Mouse (Mus musculus) spleen, adult 2 months (tissue): ENCODE results near the gene Gm42906. TPM values are rescaled to one million over a fixed set of nuclear protein-coding genes. Genes with fewer than 3 reads are reported as not detected.

Experiments used
- DNase-seq, 2 experiments: peaks; one replicate each; pipeline versions ENCODE4 v3.0.0 to v3.0.0-alpha.2; 2012 to 2021; ENCODE audit warnings: low spot score in 2 of 2, low read depth in 1 of 2
- H3K27ac ChIP-seq: fragments of 200-500 bp; 2 replicates; pipeline ENCODE4 v1.5.1; 2012; ENCODE audit warnings: low read length, inconsistent platforms; ENCODE audit not compliant: insufficient read depth
- H3K27me3 ChIP-seq: fragments of 200-500 bp; 2 replicates; pipeline ENCODE4 v1.6.1; 2012; ENCODE audit warnings: mild to moderate bottlenecking, moderate library complexity, low read length, inconsistent platforms; ENCODE audit not compliant: control insufficient read depth, insufficient read depth
- H3K36me3 ChIP-seq: fragments of 200-500 bp; 2 replicates; pipeline ENCODE4 v1.6.1; 2012; ENCODE audit warnings: mild to moderate bottlenecking, low read length, inconsistent platforms; ENCODE audit not compliant: control insufficient read depth, insufficient read depth
- H3K4me1 ChIP-seq: fragments of 200-500 bp; 2 replicates; pipeline ENCODE4 v1.6.1; 2011; ENCODE audit warnings: inconsistent platforms; ENCODE audit not compliant: control insufficient read depth, insufficient read depth, insufficient read length
- H3K4me3 ChIP-seq: fragments of 200-500 bp; 2 replicates; pipeline ENCODE4 v1.5.1; 2011; ENCODE audit warnings: mild to moderate bottlenecking, inconsistent platforms; ENCODE audit not compliant: insufficient read depth, insufficient read length; ENCODE audit errors: extremely low read depth
- CTCF ChIP-seq: fragments of 200-500 bp; IDR thresholded peaks from 2 replicates; pipeline ENCODE4 v1.5.1; 2011; ENCODE audit warnings: mild to moderate bottlenecking, inconsistent platforms; ENCODE audit not compliant: insufficient read depth, insufficient read length, insufficient replicate concordance; ENCODE audit errors: extremely low read depth
- POLR2A ChIP-seq: fragments of 200-500 bp; IDR thresholded peaks from 2 replicates; pipeline ENCODE4 v1.6.1; 2011; ENCODE audit warnings: low read depth, low read length, inconsistent platforms
- WGBS: fragments of 180-500 bp; shearing (Covaris S2); methylation state at CpG from one replicate; pipeline ENCODE4 v1.1.7; 2018; 5-methylcytosine and 5-hydroxymethylcytosine counted together
- polyA plus RNA-seq: library from polyadenylated mRNA; depleted of rRNA; stranded (reverse); fragments of >200 nt; gene quantifications from 2 replicates; pipeline ENCODE4 v1.2.3, GENCODE M21; 2012

The Gm42906 gene
- polyA plus RNA-seq, 1 experiment, result not detected

GRCm38 (mm10) chr5:151408124-151408900, 19.7 kb downstream of the Gm42906 start:
- TF ChIP-seq CTCF, result no peak
- TF ChIP-seq POLR2A, result no peak
- WGBS, result 87% methylated on average over 7 of the region's 7 CpGs
- Histone ChIP-seq H3K27ac (no peak overlapping the region), H3K36me3 (no peaks in the 10 kb centered on the region), H3K4me3 (no peak overlapping the region), H3K4me1 (peaks cover 2% of the 10 kb centered on the region; the same call in 1 of the 2 replicates), H3K27me3 (no peaks in the 10 kb centered on the region)
- DNase-seq, result no peak

- H3K27ac ChIP-seq, result no peak overlapping the region
- no peaks in the 10 kb centered on the region for H3K27me3 ChIP-seq
- WGBS, result 89% methylated on average over 3 of the region's 3 CpGs
- no peak for TF ChIP-seq CTCF
- no peak for TF ChIP-seq POLR2A
- H3K4me3 ChIP-seq, result no peak overlapping the region
- no peaks in the 10 kb centered on the region for H3K36me3 ChIP-seq
- no peaks in the 10 kb centered on the region for H3K4me1 ChIP-seq
- no peak for DNase-seq
These were observed 20.5 kb downstream of the Gm42906 start for GRCm38 (mm10) chr5:151407493-151407892.

- no peak for DNase-seq
These were observed 21.7 kb downstream of the Gm42906 start for GRCm38 (mm10) chr5:151406276-151406675.

GRCm38 (mm10) chr5:151405314-151405903, 22.6 kb downstream of the Gm42906 start:
- H3K4me3 ChIP-seq, result no peak overlapping the region
- DNase-seq, result no peak
- H3K27me3 ChIP-seq, result no peaks in the 10 kb centered on the region
- no peak overlapping the region for H3K27ac ChIP-seq
- 87% methylated on average over 8 of the region's 8 CpGs for WGBS
- no peaks in the 10 kb centered on the region for H3K36me3 ChIP-seq
- H3K4me1 ChIP-seq, result no peaks in the 10 kb centered on the region
- TF ChIP-seq CTCF, result no peak
- TF ChIP-seq POLR2A, result no peak

More at GRCm38 (mm10) chr5:151406276-151406675, 21.7 kb downstream of the Gm42906 start:
- WGBS, result 88% methylated on average over 5 of the region's 5 CpGs
- Histone ChIP-seq H3K4me3 (no peak overlapping the region), H3K36me3 (no peaks in the 10 kb centered on the region), H3K27ac (no peak overlapping the region), H3K27me3 (no peaks in the 10 kb centered on the region), H3K4me1 (no peaks in the 10 kb centered on the region)
- no peak for TF ChIP-seq CTCF
- no peak for TF ChIP-seq POLR2A

- Histone ChIP-seq H3K36me3 (no peaks in the 10 kb centered on the region), H3K4me3 (no peak overlapping the region), H3K27me3 (no peaks in the 10 kb centered on the region), H3K4me1 (no peaks in the 10 kb centered on the region), H3K27ac (no peak overlapping the region)
- TF ChIP-seq CTCF, result no peak
- no peak for TF ChIP-seq POLR2A
- no peak for DNase-seq
- WGBS, result 79% methylated on average over 2 of the region's 2 CpGs
These were observed 24.4 kb downstream of the Gm42906 start for GRCm38 (mm10) chr5:151403586-151403985.

GRCm38 (mm10) chr5:151400557-151400944, 27.4 kb downstream of the Gm42906 start:
- no peak overlapping the region for H3K27ac ChIP-seq
- no peaks in the 10 kb centered on the region for H3K27me3 ChIP-seq
- H3K4me1 ChIP-seq, result no peaks in the 10 kb centered on the region
- H3K36me3 ChIP-seq, result no peaks in the 10 kb centered on the region
- DNase-seq, result no peak
- 67% methylated on average over 2 of the region's 2 CpGs for WGBS
- TF ChIP-seq POLR2A (no peak), CTCF (no peak)
- no peak overlapping the region for H3K4me3 ChIP-seq
